Mouse (Mus musculus) hindbrain, embryonic 12.5 days (tissue): ENCODE results near the gene Arg1. TPM values are rescaled to one million over a fixed set of nuclear protein-coding genes. Genes with fewer than 3 reads are reported as not detected.

Experiments used
- ATAC-seq: fragments of 200-750 bp; cut with Nextera tagmentation; 2 replicates; pipeline ENCODE4 v1.8.0; 2017; ENCODE audit warnings: moderate TSS enrichment; ENCODE audit not compliant: low FRiP score
- H3K27ac ChIP-seq: fragments of 300-500 bp; sonication (generic); 2 replicates; pipeline ENCODE4 v1.5.1; 2016; ENCODE audit warnings: mild to moderate bottlenecking
- H3K27me3 ChIP-seq: fragments of 300-500 bp; sonication (generic); 2 replicates; pipeline ENCODE4 v1.6.1; 2016; ENCODE audit warnings: mild to moderate bottlenecking
- H3K36me3 ChIP-seq: fragments of 300-500 bp; sonication (generic); 2 replicates; pipeline ENCODE4 v1.6.1; 2016; ENCODE audit warnings: mild to moderate bottlenecking
- H3K4me1 ChIP-seq: fragments of 300-500 bp; sonication (generic); 2 replicates; pipeline ENCODE4 v1.6.1; 2016
- H3K4me2 ChIP-seq: fragments of 300-500 bp; sonication (generic); replicated peaks from 2 replicates; pipeline ENCODE4 v1.6.1; 2016; ENCODE audit warnings: mild to moderate bottlenecking
- H3K4me3 ChIP-seq: fragments of 300-500 bp; sonication (generic); 2 replicates; pipeline ENCODE4 v1.5.1; 2016; ENCODE audit warnings: mild to moderate bottlenecking
- H3K9ac ChIP-seq: fragments of 300-500 bp; sonication (generic); 2 replicates; pipeline ENCODE4 v1.6.1; 2016; ENCODE audit warnings: mild to moderate bottlenecking, moderate library complexity
- H3K9me3 ChIP-seq: fragments of 300-500 bp; sonication (generic); replicated peaks from 2 replicates; pipeline ENCODE4 v1.6.1; 2016; ENCODE audit warnings: mild to moderate bottlenecking
- whole genome bisulfite sequencing: fragments of 180-500 bp; shearing (Covaris S2); methylation state at CpG from one replicate; pipeline ENCODE4 v1.1.7; 2016; 5-methylcytosine and 5-hydroxymethylcytosine counted together
- polyA plus RNA-seq: library from polyadenylated mRNA; unstranded; fragments of >200 nt; fragmentation: Nextera tagmentation; extraction: Ambion mirVana; gene quantifications from 2 replicates; pipeline ENCODE4 v1.2.1, GENCODE M21; 2016

Gene Arg1
- polyA plus RNA-seq, 1 experiment from 2014 or later: 2.7 TPM

- no peaks in the 10 kb centered on the region for H3K36me3 ChIP-seq
- no peak for ATAC-seq
- WGBS: 88% methylated on average over 8 of the region's 8 CpGs
These were observed 24.3 kb upstream of the Arg1 start for GRCm38 (mm10) chr10:24951575-24951974.

GRCm38 (mm10) chr10:24950223-24950622, 22.9 kb upstream of the Arg1 start:
- Histone ChIP-seq H3K9me3 (no peaks in the 10 kb centered on the region), H3K4me3 (no peak overlapping the region), H3K9ac (no peak overlapping the region), H3K36me3 (no peaks in the 10 kb centered on the region), H3K4me2 (no peak overlapping the region), H3K27me3 (no peaks in the 10 kb centered on the region), H3K4me1 (no peaks in the 10 kb centered on the region), H3K27ac (no peak overlapping the region)
- WGBS: 88% methylated on average over 4 of the region's 4 CpGs
- ATAC-seq: no peak

More at GRCm38 (mm10) chr10:24951575-24951974, 24.3 kb upstream of the Arg1 start:
- H3K4me1 ChIP-seq: no peaks in the 10 kb centered on the region
- no peak overlapping the region for H3K27ac ChIP-seq
- H3K27me3 ChIP-seq: no peaks in the 10 kb centered on the region
- H3K4me2 ChIP-seq: no peak overlapping the region
- no peaks in the 10 kb centered on the region for H3K9me3 ChIP-seq
- no peak overlapping the region for H3K9ac ChIP-seq
- H3K4me3 ChIP-seq: no peak overlapping the region

- WGBS: 75% methylated on average over 8 of the region's 8 CpGs
- H3K9ac ChIP-seq: no peak overlapping the region
- no peaks in the 10 kb centered on the region for H3K36me3 ChIP-seq
- ATAC-seq: no peak
- H3K4me1 ChIP-seq: no peaks in the 10 kb centered on the region
- H3K27me3 ChIP-seq: no peaks in the 10 kb centered on the region
- no peak overlapping the region for H3K27ac ChIP-seq
- no peak overlapping the region for H3K4me2 ChIP-seq
- no peak overlapping the region for H3K4me3 ChIP-seq
- no peaks in the 10 kb centered on the region for H3K9me3 ChIP-seq
These were observed 21.0 kb upstream of the Arg1 start for GRCm38 (mm10) chr10:24948278-24948677.

GRCm38 (mm10) chr10:24947871-24948270, 20.6 kb upstream of the Arg1 start:
- H3K4me2 ChIP-seq: no peak overlapping the region
- no peaks in the 10 kb centered on the region for H3K4me1 ChIP-seq
- no peak for ATAC-seq
- 82% methylated on average over 3 of the region's 3 CpGs for WGBS
- no peak overlapping the region for H3K9ac ChIP-seq
- no peak overlapping the region for H3K4me3 ChIP-seq
- H3K27me3 ChIP-seq: no peaks in the 10 kb centered on the region
- H3K9me3 ChIP-seq: no peaks in the 10 kb centered on the region
- H3K27ac ChIP-seq: no peak overlapping the region
- no peaks in the 10 kb centered on the region for H3K36me3 ChIP-seq

- 85% methylated on average over 6 of the region's 6 CpGs for WGBS
- no peak for ATAC-seq
- H3K9ac ChIP-seq: no peak overlapping the region
- H3K4me2 ChIP-seq: no peak overlapping the region
- no peaks in the 10 kb centered on the region for H3K9me3 ChIP-seq
- H3K27me3 ChIP-seq: no peaks in the 10 kb centered on the region
- H3K36me3 ChIP-seq: no peaks in the 10 kb centered on the region
- H3K4me1 ChIP-seq: peaks cover 12% of the 10 kb centered on the region; the same call in 1 of the 2 replicates
- H3K27ac ChIP-seq: no peak overlapping the region
- H3K4me3 ChIP-seq: no peak overlapping the region
These were observed 2.9 kb upstream of the Arg1 start for GRCm38 (mm10) chr10:24930143-24930542.

- no peak overlapping the region for H3K4me2 ChIP-seq
- no peaks in the 10 kb centered on the region for H3K27me3 ChIP-seq
- no peak overlapping the region for H3K27ac ChIP-seq
- 36% methylated on average over 12 of the region's 12 CpGs for WGBS
- no peak for ATAC-seq
- no peak overlapping the region for H3K9ac ChIP-seq
- peaks cover 12% of the 10 kb centered on the region; the same call in 1 of the 2 replicates for H3K4me1 ChIP-seq
- H3K9me3 ChIP-seq: no peaks in the 10 kb centered on the region
- no peaks in the 10 kb centered on the region for H3K36me3 ChIP-seq
- no peak overlapping the region for H3K4me3 ChIP-seq
These were observed 788 bp upstream of the Arg1 start for GRCm38 (mm10) chr10:24928072-24928471.

GRCm38 (mm10) chr10:24926380-24926779, 904 bp downstream of the Arg1 start:
- no peak overlapping the region for H3K4me2 ChIP-seq
- no peaks in the 10 kb centered on the region for H3K36me3 ChIP-seq
- ATAC-seq: peak; percentile 85
- 41% methylated on average over 10 of the region's 10 CpGs for WGBS
- H3K27ac ChIP-seq: no peak overlapping the region
- no peak overlapping the region for H3K4me3 ChIP-seq
- no peak overlapping the region for H3K9ac ChIP-seq
- no peaks in the 10 kb centered on the region for H3K9me3 ChIP-seq
- no peaks in the 10 kb centered on the region for H3K27me3 ChIP-seq
- peaks cover 12% of the 10 kb centered on the region; the same call in 1 of the 2 replicates for H3K4me1 ChIP-seq

- Histone ChIP-seq H3K9me3 (no peaks in the 10 kb centered on the region), H3K9ac (no peak overlapping the region), H3K27ac (no peak overlapping the region), H3K36me3 (no peaks in the 10 kb centered on the region), H3K4me3 (no peak overlapping the region), H3K4me2 (no peak overlapping the region), H3K27me3 (no peaks in the 10 kb centered on the region), H3K4me1 (peaks cover 12% of the 10 kb centered on the region; the same call in 1 of the 2 replicates)
- ATAC-seq: no peak
- WGBS: 75% methylated on average over 3 of the region's 3 CpGs
These were observed 3.0 kb downstream of the Arg1 start for GRCm38 (mm10) chr10:24924296-24924695.

GRCm38 (mm10) chr10:24922977-24923376, 4.3 kb downstream of the Arg1 start:
- no peak overlapping the region for H3K4me2 ChIP-seq
- no peaks in the 10 kb centered on the region for H3K9me3 ChIP-seq
- peaks cover 6% of the 10 kb centered on the region; the same call in 1 of the 2 replicates for H3K36me3 ChIP-seq
- H3K27me3 ChIP-seq: no peaks in the 10 kb centered on the region
- H3K9ac ChIP-seq: no peak overlapping the region
- ATAC-seq: no peak
- H3K4me3 ChIP-seq: no peak overlapping the region
- no peak overlapping the region for H3K27ac ChIP-seq
- peaks cover 9% of the 10 kb centered on the region; the same call in 1 of the 2 replicates for H3K4me1 ChIP-seq
- WGBS: 72% methylated on average over 4 of the region's 4 CpGs

GRCm38 (mm10) chr10:24915486-24915885, 11.8 kb downstream of the Arg1 start:
- Histone ChIP-seq H3K9ac (no peak overlapping the region), H3K4me3 (no peak overlapping the region), H3K27me3 (no peaks in the 10 kb centered on the region), H3K27ac (no peak overlapping the region), H3K4me2 (no peak overlapping the region), H3K9me3 (no peaks in the 10 kb centered on the region), H3K4me1 (no peaks in the 10 kb centered on the region), H3K36me3 (peaks cover 56% of the 10 kb centered on the region)
- ATAC-seq: no peak
- WGBS: 90% methylated on average over 6 of the region's 6 CpGs

- Histone ChIP-seq H3K4me3 (no peak overlapping the region), H3K27ac (no peak overlapping the region), H3K27me3 (no peaks in the 10 kb centered on the region), H3K9ac (no peak overlapping the region), H3K36me3 (peaks cover 78% of the 10 kb centered on the region), H3K9me3 (no peaks in the 10 kb centered on the region), H3K4me2 (no peak overlapping the region), H3K4me1 (no peaks in the 10 kb centered on the region)
- 97% methylated on average over 14 of the region's 14 CpGs for WGBS
- no peak for ATAC-seq
These were observed 14.7 kb downstream of the Arg1 start for GRCm38 (mm10) chr10:24912576-24912975.

- H3K9me3 ChIP-seq: no peaks in the 10 kb centered on the region
- H3K9ac ChIP-seq: no peak overlapping the region
- no peak overlapping the region for H3K27ac ChIP-seq
- H3K4me3 ChIP-seq: no peak overlapping the region
- H3K36me3 ChIP-seq: peaks cover 83% of the 10 kb centered on the region
- H3K27me3 ChIP-seq: no peaks in the 10 kb centered on the region
- H3K4me1 ChIP-seq: no peaks in the 10 kb centered on the region
- ATAC-seq: no peak
- H3K4me2 ChIP-seq: no peak overlapping the region
- 95% methylated on average over 8 of the region's 8 CpGs for WGBS
These were observed 16.1 kb downstream of the Arg1 start for GRCm38 (mm10) chr10:24911199-24911598.

- no peak overlapping the region for H3K9ac ChIP-seq
- H3K4me3 ChIP-seq: no peak overlapping the region
- no peaks in the 10 kb centered on the region for H3K27me3 ChIP-seq
- H3K4me2 ChIP-seq: no peak overlapping the region
- no peak for ATAC-seq
- peaks cover 93% of the 10 kb centered on the region for H3K36me3 ChIP-seq
- H3K9me3 ChIP-seq: no peaks in the 10 kb centered on the region
- WGBS: 96% methylated on average over 10 of the region's 10 CpGs
- no peak overlapping the region for H3K27ac ChIP-seq
- H3K4me1 ChIP-seq: no peaks in the 10 kb centered on the region
These were observed 21.7 kb downstream of the Arg1 start for GRCm38 (mm10) chr10:24905627-24906026.
